Mouse (Mus musculus): ENCODE data around the gene Zkscan16.

Gene Zkscan16

GRCm38 (mm10) chr4:58941638-58942037 lies 1.8 kb upstream of the Zkscan16 start:
- DNase-seq (ENCODE audit: low read depth): no peak

- DNase-seq (ENCODE audit: low read depth): no peak
Measured at GRCm38 (mm10) chr4:58942942-58943341, 486 bp upstream of the Zkscan16 start.

GRCm38 (mm10) chr4:58944206-58944553 lies 752 bp downstream of the Zkscan16 start:
- DNase-seq (ENCODE audit: low read depth): no peak

DNA sequence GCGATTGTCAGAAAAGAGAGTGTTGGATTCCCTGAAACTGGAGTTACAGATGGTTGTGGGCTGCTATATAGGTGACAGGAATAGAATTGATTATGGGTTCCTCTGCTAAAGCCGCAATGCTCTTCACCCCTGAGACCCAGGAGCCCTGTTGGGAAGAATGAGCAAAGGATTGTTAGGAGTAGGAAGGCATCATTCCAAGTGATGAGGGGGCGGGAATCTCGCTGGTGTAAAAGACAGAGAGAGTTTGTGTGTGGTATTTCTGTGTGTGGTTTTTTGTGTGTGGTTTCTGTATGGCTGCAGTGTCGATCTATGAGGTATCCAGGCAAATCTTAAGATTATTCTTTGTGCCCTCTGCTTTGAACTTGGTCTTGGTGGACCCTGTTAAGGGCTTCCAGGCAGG lies 1.3 kb downstream of the Zkscan16 start:
- no peak for DNase-seq (ENCODE audit: low read depth)

DNA sequence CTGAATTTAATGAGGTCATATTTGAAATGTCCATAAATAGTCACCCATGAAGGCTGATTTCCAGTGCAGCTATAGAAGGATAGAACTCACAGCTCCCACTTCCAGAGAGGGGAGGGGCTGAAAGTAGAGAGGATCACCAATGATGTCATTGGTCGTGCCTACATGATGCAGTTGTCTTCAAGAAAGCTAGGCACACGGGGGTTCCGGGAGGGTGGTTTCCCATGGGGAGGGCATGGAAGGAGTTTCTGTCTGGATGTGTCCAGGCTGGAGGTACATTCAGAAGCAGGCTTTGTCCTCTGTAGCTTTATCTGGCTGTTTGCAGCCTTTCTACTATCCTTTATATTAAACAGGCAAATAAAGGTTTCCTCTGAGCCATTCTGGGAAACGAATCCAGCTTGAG lies 5.0 kb downstream of the Zkscan16 start:
- DNase-seq (ENCODE audit: low read depth): no peak

GRCm38 (mm10) chr4:58952630-58953029 lies 9.2 kb downstream of the Zkscan16 start:
- no peak for DNase-seq (ENCODE audit: low read depth)

DNA sequence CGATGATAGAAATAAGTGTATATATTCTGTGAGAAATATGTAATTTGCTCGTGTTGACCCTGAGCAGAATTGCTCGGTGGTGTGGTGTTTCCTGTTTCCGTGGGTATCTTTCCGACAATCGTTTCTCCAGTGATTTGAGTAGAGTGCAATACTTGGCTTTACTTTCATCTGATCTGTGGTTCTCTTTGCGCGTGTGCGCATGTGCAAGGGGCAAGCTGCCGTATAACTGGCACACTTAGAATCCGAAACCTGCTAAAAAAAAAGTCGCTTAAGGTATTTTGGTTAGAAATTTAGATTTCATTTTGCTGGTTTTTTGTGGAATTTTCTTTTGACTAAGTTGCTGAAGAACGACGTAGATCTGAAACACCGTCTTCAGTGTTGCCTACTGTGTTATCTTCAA lies 18.3 kb downstream of the Zkscan16 start:
- no peak for DNase-seq (ENCODE audit: low read depth)

DNA sequence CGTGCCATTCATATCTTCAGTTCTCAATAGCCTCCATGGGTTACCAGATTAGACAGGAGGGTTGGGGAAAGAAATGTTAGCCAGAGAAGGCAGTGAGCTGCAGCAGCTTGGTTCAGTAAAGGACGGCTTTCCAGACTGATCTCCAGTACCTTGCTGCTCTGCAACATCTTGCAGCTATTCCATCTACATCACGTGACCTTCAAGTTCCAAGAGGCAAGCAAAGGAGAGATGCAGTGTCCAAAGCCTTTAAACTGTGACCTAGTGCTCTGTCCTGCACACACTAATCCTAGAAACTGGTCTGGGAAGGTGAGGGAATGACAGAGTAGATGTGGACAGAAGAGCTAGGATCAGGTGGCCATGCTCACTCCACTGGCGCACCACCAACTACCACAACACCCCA lies 19.8 kb downstream of the Zkscan16 start:
- DNase-seq (ENCODE audit: low read depth): no peak

- DNase-seq (ENCODE audit: low read depth): no peak
Measured at GRCm38 (mm10) chr4:58965136-58965535, 21.7 kb downstream of the Zkscan16 start.

DNA sequence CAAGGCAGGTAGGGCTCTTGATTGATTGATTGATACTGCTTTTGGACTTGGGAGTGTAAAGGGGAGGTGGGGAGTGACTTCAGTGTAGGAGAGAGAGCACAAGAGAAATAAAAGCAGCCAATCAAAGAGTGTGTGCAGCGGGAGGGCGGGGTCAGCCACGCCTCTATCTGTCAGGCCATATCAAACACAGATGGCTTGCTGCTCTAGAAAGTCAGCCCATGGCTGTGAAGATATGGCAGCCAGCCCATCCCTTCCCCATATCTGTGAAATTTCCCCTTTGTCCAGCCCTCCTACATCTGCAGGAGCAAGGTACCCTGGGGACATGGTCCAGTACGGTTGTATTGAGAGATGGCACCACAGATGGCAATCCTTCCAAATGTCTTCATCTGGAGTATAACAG lies 27.2 kb downstream of the Zkscan16 start:
- no peak for DNase-seq (ENCODE audit: low read depth)

- no peak for DNase-seq (ENCODE audit: low read depth)
Measured at GRCm38 (mm10) chr4:58975711-58976110, 32.3 kb downstream of the Zkscan16 start.

DNA sequence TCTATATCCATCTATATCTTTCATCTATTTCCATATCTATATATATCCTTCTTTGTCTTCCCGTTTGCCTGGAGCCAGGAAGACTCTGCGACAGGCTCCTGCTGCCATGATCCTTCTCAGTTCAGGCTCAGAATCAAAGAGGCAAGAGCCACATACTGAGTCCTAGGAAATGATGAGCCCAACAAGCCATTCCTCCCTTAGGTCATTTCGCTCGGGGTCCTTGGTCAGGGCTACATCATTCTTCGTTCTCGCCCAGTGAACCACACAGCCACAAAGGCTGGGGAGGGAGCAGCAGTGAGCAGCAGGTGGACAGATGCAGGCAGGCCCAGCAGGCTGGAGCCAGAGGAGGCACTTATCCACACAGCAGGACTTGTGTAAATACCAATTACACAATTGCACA lies 38.0 kb downstream of the Zkscan16 start:
- no peak for DNase-seq (ENCODE audit: low read depth)

- DNase-seq (ENCODE audit: low read depth): no peak
Measured at GRCm38 (mm10) chr4:58982806-58983205, 39.4 kb downstream of the Zkscan16 start.

DNA sequence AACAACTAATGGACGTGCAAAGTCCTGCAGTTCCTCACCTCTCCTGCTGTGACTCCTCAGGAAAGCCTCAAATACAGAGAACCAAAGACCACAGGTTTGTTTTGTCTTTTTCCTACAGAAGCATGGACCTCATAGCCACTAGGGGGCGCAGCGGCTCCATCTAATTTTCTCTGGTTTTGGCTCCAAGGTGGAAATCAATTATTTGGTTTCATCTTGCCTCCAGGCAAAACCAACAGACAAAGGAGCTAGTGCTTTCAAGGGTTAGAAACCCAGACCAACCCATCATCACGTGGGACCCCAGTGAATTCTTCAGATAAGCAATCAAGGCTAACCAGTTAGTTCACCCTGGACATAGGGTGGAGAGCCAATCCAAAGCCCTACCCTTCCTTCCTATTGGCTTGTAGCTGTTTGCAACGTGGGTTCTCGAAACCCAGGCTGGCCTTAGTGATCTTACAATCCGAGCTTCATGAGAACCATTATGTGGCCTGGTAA lies 41.8 kb downstream of the Zkscan16 start:
- DNase-seq (ENCODE audit: low read depth): peak; percentile 82

DNA sequence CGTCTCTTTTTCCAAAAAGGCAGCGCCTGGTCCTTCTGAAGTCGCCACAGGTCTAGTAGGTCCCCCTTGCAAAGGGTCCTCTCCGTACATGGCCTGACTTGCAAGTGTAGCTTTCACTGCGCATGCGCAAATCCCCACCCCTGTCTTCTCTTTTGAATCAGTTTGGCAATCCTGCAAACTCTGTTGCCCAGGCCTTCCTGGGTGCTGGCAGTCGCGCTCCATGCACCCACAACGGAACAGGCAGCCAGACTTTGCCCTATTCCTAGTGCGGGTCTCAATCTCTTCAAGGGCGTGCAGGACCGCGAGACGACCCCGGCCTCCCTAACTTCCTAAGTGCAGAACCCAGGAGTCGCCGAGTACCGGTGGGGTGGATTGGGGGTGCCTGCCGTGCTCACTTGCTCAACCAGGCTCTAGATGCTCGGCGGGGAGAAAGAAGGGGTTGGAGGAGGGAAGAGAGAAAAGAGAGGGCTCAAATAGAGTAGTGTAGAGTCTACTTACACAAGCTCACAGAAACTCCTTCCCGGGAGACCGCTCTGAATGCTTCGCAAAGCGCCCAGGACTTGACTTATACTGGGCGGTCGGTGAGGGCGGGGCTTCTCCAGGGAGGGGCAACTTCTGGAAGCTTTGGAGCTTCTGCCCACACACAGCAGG lies 43.2 kb downstream of the Zkscan16 start, which contains the start of gene Ptgr1:
TSS of gene Ptgr1 (minus strand) at position 580 of the 651 bp plus-strand sequence.
- DNase-seq (ENCODE audit: low read depth): no peak

- DNase-seq (ENCODE audit: low read depth): no peak
Measured at GRCm38 (mm10) chr4:58989303-58989898, 46.0 kb downstream of the Zkscan16 start.

- DNase-seq (ENCODE audit: low read depth): no peak
Measured at GRCm38 (mm10) chr4:58990609-58991434, 47.4 kb downstream of the Zkscan16 start.

GRCm38 (mm10) chr4:58992195-58992594 lies 48.8 kb downstream of the Zkscan16 start:
- no peak for DNase-seq (ENCODE audit: low read depth)

GRCm38 (mm10) chr4:58994762-58995161 lies 51.3 kb downstream of the Zkscan16 start, which contains the start of gene Dnajc25:
Dnajc25 (plus strand) TSS chr4:58995062.
- no peak for DNase-seq (ENCODE audit: low read depth)

DNA sequence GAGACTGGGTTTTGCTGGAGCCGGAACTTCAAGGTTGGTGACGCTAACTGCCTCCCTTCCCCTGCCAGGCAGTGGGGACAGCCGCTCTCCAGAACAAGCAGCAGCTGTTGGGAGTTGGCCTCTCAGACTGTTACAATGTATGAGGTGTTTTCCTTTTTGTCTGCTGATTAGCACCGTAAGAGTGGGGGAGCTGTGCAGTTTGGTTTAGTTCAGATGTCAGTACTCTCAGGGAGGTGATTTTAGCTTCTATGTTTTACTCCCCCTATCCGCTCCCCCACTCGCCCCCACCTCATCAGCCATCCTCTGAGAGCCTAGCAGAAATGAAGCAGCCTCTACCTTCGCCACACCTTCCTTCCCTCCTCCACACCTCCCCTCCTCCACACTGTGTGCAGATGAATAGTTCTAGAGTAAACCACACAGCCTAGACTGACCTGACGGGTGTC lies 51.8 kb downstream of the Zkscan16 start:
- DNase-seq (ENCODE audit: low read depth): no peak

DNA sequence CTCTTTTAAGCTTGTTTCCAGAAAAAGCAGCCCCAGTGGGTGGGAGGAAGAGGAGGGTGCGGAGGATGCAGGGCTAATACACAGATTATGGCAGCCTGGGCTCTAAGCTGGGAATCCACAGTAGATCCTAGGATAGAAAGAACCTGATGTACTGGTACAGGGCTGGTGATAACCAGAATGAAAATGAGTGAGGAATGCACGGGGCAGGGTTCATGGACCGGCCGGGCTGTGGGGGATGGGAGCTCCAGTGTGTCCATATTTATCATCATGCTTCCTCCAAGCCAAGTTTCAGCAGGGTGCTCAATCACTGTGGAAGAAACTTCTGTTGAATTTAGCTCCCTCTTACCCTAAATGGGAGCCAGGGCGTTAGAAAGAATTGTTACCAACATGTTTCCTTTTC lies 53.7 kb downstream of the Zkscan16 start:
- DNase-seq (ENCODE audit: low read depth): no peak

DNA sequence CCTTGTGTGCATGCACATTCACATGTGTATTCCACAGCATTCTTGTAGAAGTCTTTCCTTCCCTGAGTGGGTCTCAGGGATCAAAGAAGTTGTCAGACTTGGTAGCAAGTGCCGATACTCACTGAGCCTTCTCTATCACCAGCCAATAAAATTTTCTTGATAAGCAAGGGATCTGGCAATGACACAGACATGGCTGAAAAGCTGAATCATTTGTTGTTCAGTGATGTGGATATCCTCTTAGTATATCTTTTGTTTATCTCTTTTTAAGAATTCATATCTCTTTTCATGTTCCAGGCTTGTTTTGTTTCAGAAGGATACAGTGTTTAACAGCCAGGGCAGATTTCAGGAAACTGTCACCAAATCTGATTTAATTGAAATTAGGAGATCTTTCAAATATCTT lies 55.3 kb downstream of the Zkscan16 start:
- no peak for DNase-seq (ENCODE audit: low read depth)

DNA sequence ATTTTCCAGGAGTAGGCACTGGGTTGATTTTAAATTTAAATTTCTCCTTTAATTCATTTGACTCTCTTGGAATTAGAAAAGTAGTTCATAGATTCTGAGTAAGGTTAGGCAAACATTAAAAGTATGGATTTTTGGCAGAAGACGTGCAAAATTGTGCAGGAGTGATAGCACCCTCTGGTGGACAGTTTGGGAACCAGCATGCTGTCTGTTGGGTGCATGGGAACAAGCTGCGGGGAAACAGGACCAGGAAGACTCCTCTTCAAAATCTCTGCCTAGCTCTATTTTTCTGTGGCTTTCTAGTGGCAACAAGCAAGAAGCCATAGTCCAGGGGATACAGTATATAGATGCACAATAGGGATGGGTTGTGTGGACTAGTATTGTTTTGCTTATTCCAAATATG lies 56.3 kb downstream of the Zkscan16 start:
- DNase-seq (ENCODE audit: low read depth): peak; percentile 87

Measured in 416B (cell line).